Mouse (Mus musculus) heart, postnatal 0 days (tissue): ENCODE results near the gene Ndufc2.

ENCODE experiments used
- CTCF ChIP-seq: IDR thresholded peaks from 2 replicates; pipeline ENCODE4 v1.5.1; 2016; ENCODE audit warnings: antibody characterized with exemption, control low read depth, low read depth
- EP300 ChIP-seq: IDR thresholded peaks from 2 replicates; pipeline ENCODE4 v1.6.1; 2016; ENCODE audit warnings: antibody characterized with exemption, low read depth

GRCm38 (mm10) chr7:97375906-97376305, 23.9 kb upstream of the Ndufc2 start:
- no peak for TF ChIP-seq CTCF
- no peak for TF ChIP-seq EP300
